Mouse (Mus musculus) fat pad, adult 2 months (tissue): ENCODE measurements at regions not wholly inside any gene's neighbourhood (a gene's known extent, or its start where the extent isn't known, plus 50 kb on each side); places are given as distances from the start of the nearest gene placed in this dataset.

ENCODE experiments used
- DNase-seq: peaks from one replicate; pipeline ENCODE4 v3.0.0-alpha.2; 2011; ENCODE audit warnings: low read depth, low spot score; ENCODE audit errors: extremely low read depth

GRCm38 (mm10) chr12:9839949-9840348, 270.0 kb downstream of the Osr1 start:
- DNase-seq: no peak

- no peak for DNase-seq
Observed at GRCm38 (mm10) chr12:9847034-9847433, 277.1 kb downstream of the Osr1 start.

- DNase-seq: no peak
Observed at GRCm38 (mm10) chr12:9847465-9848205, 277.7 kb downstream of the Osr1 start.

- DNase-seq: peak; percentile 95
Observed at GRCm38 (mm10) chr12:9855503-9856024, 285.6 kb downstream of the Osr1 start.

- peak; percentile 74 for DNase-seq
Observed at GRCm38 (mm10) chr12:9856128-9856621, 286.3 kb downstream of the Osr1 start.

- peak; percentile 55 for DNase-seq
Observed at GRCm38 (mm10) chr12:9857990-9858389, 288.1 kb downstream of the Osr1 start.

- DNase-seq: no peak
Observed at GRCm38 (mm10) chr12:9862301-9862700, 292.4 kb downstream of the Osr1 start.

- no peak for DNase-seq
Observed at GRCm38 (mm10) chr12:9872236-9872635, 302.3 kb downstream of the Osr1 start.

- no peak for DNase-seq
Observed at GRCm38 (mm10) chr12:9873214-9873613, 303.3 kb downstream of the Osr1 start.

GRCm38 (mm10) chr12:9874823-9875222, 304.9 kb downstream of the Osr1 start:
- no peak for DNase-seq

GRCm38 (mm10) chr12:9881953-9882623, 312.2 kb downstream of the Osr1 start:
- peak; percentile 43 for DNase-seq

GRCm38 (mm10) chr12:9883037-9883730, 313.3 kb downstream of the Osr1 start:
- no peak for DNase-seq

- no peak for DNase-seq
Observed at GRCm38 (mm10) chr12:9894521-9894920, 324.6 kb downstream of the Osr1 start.

- no peak for DNase-seq
Observed at GRCm38 (mm10) chr12:9897980-9898379, 328.1 kb downstream of the Osr1 start.

GRCm38 (mm10) chr12:9898420-9898819, 328.5 kb downstream of the Osr1 start:
- peak; percentile 33 for DNase-seq

- DNase-seq: peak; percentile 33
Observed at GRCm38 (mm10) chr12:9901948-9902347, 332.0 kb downstream of the Osr1 start.

GRCm38 (mm10) chr12:9903702-9904231, 333.9 kb downstream of the Osr1 start:
- DNase-seq: no peak

GRCm38 (mm10) chr12:9912333-9912732, 342.4 kb downstream of the Osr1 start:
- no peak for DNase-seq

GRCm38 (mm10) chr12:9915726-9916140, 345.8 kb downstream of the Osr1 start:
- DNase-seq: no peak

- DNase-seq: no peak
Observed at GRCm38 (mm10) chr12:9918026-9918425, 348.1 kb downstream of the Osr1 start.

- no peak for DNase-seq
Observed at GRCm38 (mm10) chr12:9919007-9919406, 349.1 kb downstream of the Osr1 start.
